Mouse (Mus musculus) forebrain, postnatal 0 days (tissue): ENCODE data around the gene Spry2. TPM values are rescaled to one million over a fixed set of nuclear protein-coding genes. Genes with fewer than 3 reads are reported as not detected.

ENCODE experiments used
- ATAC-seq: fragments of 200-750 bp; cut with Nextera tagmentation; 2 replicates; pipeline ENCODE4 v1.8.0; 2017; ENCODE audit warnings: mild to moderate bottlenecking, moderate library complexity
- DNase-seq: peaks from one replicate; pipeline ENCODE4 v3.0.0-alpha.2; 2015
- H3K27ac ChIP-seq: fragments of 300-500 bp; sonication (generic); 2 replicates; pipeline ENCODE4 v1.5.1; 2014; ENCODE audit warnings: low read depth, mild to moderate bottlenecking, antibody characterized with exemption, low read length, moderate library complexity, mixed read lengths
- H3K27me3 ChIP-seq: fragments of 300-500 bp; sonication (generic); 2 replicates; pipeline ENCODE4 v1.6.1; 2014; ENCODE audit warnings: mild to moderate bottlenecking, low read length, mixed read lengths; ENCODE audit not compliant: insufficient read depth
- H3K36me3 ChIP-seq: fragments of 300-500 bp; sonication (generic); 2 replicates; pipeline ENCODE4 v1.6.1; 2014; ENCODE audit warnings: mild to moderate bottlenecking, moderate library complexity; ENCODE audit not compliant: insufficient read depth
- H3K4me1 ChIP-seq: fragments of 300-500 bp; sonication (generic); 2 replicates; pipeline ENCODE4 v1.6.1; 2014; ENCODE audit warnings: antibody characterized with exemption; ENCODE audit not compliant: insufficient read depth
- H3K4me2 ChIP-seq: fragments of 300-500 bp; sonication (generic); 2 replicates; pipeline ENCODE4 v1.6.1; 2014; ENCODE audit warnings: low read depth, mild to moderate bottlenecking, moderate library complexity
- H3K4me3 ChIP-seq: fragments of 300-500 bp; sonication (generic); 2 replicates; pipeline ENCODE4 v1.5.1; 2014; ENCODE audit warnings: low read depth, low read length, mixed read lengths
- H3K9ac ChIP-seq: fragments of 300-500 bp; sonication (generic); 2 replicates; pipeline ENCODE4 v1.6.1; 2014; ENCODE audit warnings: mild to moderate bottlenecking
- H3K9me3 ChIP-seq: fragments of 300-500 bp; sonication (generic); 2 replicates; pipeline ENCODE4 v1.6.1; 2016; ENCODE audit warnings: low read length
- CTCF ChIP-seq: sonication (generic); IDR thresholded peaks from 2 replicates; pipeline ENCODE4 v1.5.1; 2016; ENCODE audit warnings: antibody characterized with exemption, control low read depth, low read depth
- WGBS: fragments of 180-500 bp; shearing (Covaris S2); extraction: QIAGEN DNeasy Blood & Tissue Kit; methylation state at CpG from one replicate; pipeline ENCODE4 v1.1.7; 2014; 5-methylcytosine and 5-hydroxymethylcytosine counted together
- polyA plus RNA-seq: library from polyadenylated mRNA; unstranded; fragments of >200 nt; fragmentation: Nextera tagmentation; extraction: Ambion mirVana; gene quantifications from 2 replicates; pipeline ENCODE4 v1.2.1, GENCODE M21; 2015
- total RNA-seq: library from RNA; depleted of rRNA; stranded (reverse); fragments of >200 nt; gene quantifications from 2 replicates; pipeline ENCODE4 v1.2.3, GENCODE M21; 2014; rRNA removed

Spry2 gene
- total and polyA plus RNA-seq, 2 experiments from 2014 or later, result 26.3 to 56.7 TPM

GRCm38 (mm10) chr14:105851359-105852067 is 45.1 kb downstream of the Spry2 start:
- Histone ChIP-seq H3K36me3 (no peaks in the 10 kb centered on the region), H3K4me2 (no peak overlapping the region), H3K27me3 (no peaks in the 10 kb centered on the region), H3K9ac (0 out of 2 replicates have a peak overlapping the region, but pooled peaks have one; percentile 2), H3K9me3 (no peaks in the 10 kb centered on the region), H3K4me1 (no peaks in the 10 kb centered on the region), H3K27ac (no peak overlapping the region; the same call in 1 of the 2 replicates), H3K4me3 (no peak overlapping the region)
- peak; percentile 78 for ATAC-seq
- TF ChIP-seq CTCF, result no peak
- DNase-seq, result peak; percentile 41
- WGBS, result 7% methylated on average over 7 of the region's 7 CpGs

Other genes starting within 250 kb of the Spry2 start
- not detected in 2 replicates for gene Trim52, start 209.4 kb upstream of the Spry2 start, total RNA-seq
- gene Trim52, start 209.4 kb upstream of the Spry2 start, polyA plus RNA-seq, result not detected in 2 replicates